Mouse (Mus musculus) hindbrain, embryonic 13.5 days (tissue): ENCODE measurements around the gene Lce1a2. TPM values are rescaled to one million over a fixed set of nuclear protein-coding genes. Genes with fewer than 3 reads are reported as not detected.
"Not testable (repeated sequence)": the region's sequence is repeated elsewhere in the genome, so short reads cannot be mapped to it uniquely, and the experiment has no call there.

Source experiments
- ATAC-seq: fragments of 200-750 bp; cut with Nextera tagmentation; 2 replicates; pipeline ENCODE4 v1.8.0; 2017; ENCODE audit warnings: moderate TSS enrichment; ENCODE audit not compliant: low FRiP score
- H3K27ac ChIP-seq: fragments of 300-500 bp; sonication (generic); 2 replicates; pipeline ENCODE4 v1.5.1; 2015; ENCODE audit warnings: inconsistent platforms, mild to moderate bottlenecking, moderate library complexity
- H3K27me3 ChIP-seq: fragments of 300-500 bp; sonication (generic); 2 replicates; pipeline ENCODE4 v1.6.1; 2015; ENCODE audit warnings: mild to moderate bottlenecking, inconsistent platforms
- H3K36me3 ChIP-seq: fragments of 300-500 bp; sonication (generic); 2 replicates; pipeline ENCODE4 v1.6.1; 2015; ENCODE audit warnings: mild to moderate bottlenecking, inconsistent platforms
- H3K4me1 ChIP-seq: fragments of 300-500 bp; sonication (generic); replicated peaks from 2 replicates; pipeline ENCODE4 v1.6.1; 2015; ENCODE audit warnings: inconsistent platforms
- H3K4me2 ChIP-seq: fragments of 300-500 bp; sonication (generic); 2 replicates; pipeline ENCODE4 v1.6.1; 2015; ENCODE audit warnings: inconsistent platforms, mild to moderate bottlenecking, moderate library complexity
- H3K4me3 ChIP-seq: fragments of 300-500 bp; sonication (generic); 2 replicates; pipeline ENCODE4 v1.5.1; 2015; ENCODE audit warnings: mild to moderate bottlenecking, inconsistent platforms
- H3K9ac ChIP-seq: fragments of 300-500 bp; sonication (generic); 2 replicates; pipeline ENCODE4 v1.6.1; 2015; ENCODE audit warnings: mild to moderate bottlenecking, inconsistent platforms
- H3K9me3 ChIP-seq: fragments of 300-500 bp; sonication (generic); 2 replicates; pipeline ENCODE4 v1.6.1; 2016; ENCODE audit warnings: inconsistent platforms
- WGBS: fragments of 180-500 bp; shearing (Covaris S2); methylation state at CpG from one replicate; pipeline ENCODE4 v1.1.7; 2015; 5-methylcytosine and 5-hydroxymethylcytosine counted together
- polyA plus RNA-seq: library from polyadenylated mRNA; unstranded; fragments of >200 nt; fragmentation: Nextera tagmentation; extraction: Ambion mirVana; gene quantifications from 2 replicates; pipeline ENCODE4 v1.2.1, GENCODE M21; 2015

Lce1a2 gene
- polyA plus RNA-seq: not detected in 2 replicates

DNA sequence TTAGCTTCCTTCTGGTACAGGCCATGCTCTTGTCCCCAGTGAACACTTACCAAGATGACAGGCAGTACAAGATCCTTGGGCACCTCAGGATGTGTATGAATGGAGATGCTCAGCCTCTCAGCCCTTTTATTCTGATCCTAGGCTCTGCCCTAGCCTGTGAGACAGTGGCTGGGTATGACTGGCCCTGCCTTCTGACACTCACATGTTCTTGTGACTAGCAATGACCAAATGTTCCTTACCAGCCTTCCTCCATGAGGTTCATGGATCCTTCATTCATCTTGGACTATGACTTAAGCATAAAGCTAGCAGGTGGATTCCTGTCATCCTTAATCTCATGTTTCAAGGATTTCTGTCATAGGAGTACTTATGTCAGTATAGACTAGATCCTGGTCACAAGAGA is at the start of gene Lce1a2:
TSS of gene Lce1a2 (minus strand) at position 101 of the 400 bp plus-strand sequence.
- H3K27ac ChIP-seq: no peak within 1 kb of the TSS
- no peaks in the 10 kb centered on the region for H3K4me1 ChIP-seq
- no peaks in the 10 kb centered on the region for H3K27me3 ChIP-seq
- H3K4me2 ChIP-seq: no peak within 1 kb of the TSS
- H3K36me3 ChIP-seq: no peaks in the 10 kb centered on the region
- ATAC-seq: no peak
- H3K9me3 ChIP-seq: no peaks in the 10 kb centered on the region
- H3K4me3 ChIP-seq: no peak within 1 kb of the TSS
- no peak within 1 kb of the TSS for H3K9ac ChIP-seq

DNA sequence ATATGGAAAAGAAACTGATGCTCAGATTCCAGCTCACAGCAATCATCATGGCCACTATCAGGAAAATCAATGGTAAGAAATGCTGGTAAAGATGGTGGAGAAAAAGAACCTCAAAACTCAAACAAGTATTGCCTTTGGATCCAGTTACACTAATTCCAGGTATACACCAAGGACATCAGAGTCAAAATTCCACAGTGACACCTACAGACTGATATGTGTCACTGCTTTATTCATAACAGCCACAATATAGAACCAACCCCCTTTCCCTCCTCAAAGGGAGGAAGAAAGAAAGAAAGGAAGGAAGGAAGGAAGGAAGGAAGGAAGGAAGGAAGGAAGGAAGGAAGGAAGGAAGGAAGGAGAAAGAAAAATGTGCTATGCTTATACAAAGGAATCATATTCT is 45.0 kb upstream of the Lce1a2 start:
- ATAC-seq: no peak
- no peaks in the 10 kb centered on the region for H3K4me1 ChIP-seq
- H3K9ac ChIP-seq: no peak overlapping the region
- no peak overlapping the region for H3K4me2 ChIP-seq
- H3K36me3 ChIP-seq: no peaks in the 10 kb centered on the region
- H3K9me3 ChIP-seq: no peaks in the 10 kb centered on the region
- no peak overlapping the region for H3K27ac ChIP-seq
- no peak overlapping the region for H3K4me3 ChIP-seq
- H3K27me3 ChIP-seq: no peaks in the 10 kb centered on the region

- no peak within 1 kb of the TSS for H3K9ac ChIP-seq
- H3K9me3 ChIP-seq: no peaks in the 10 kb centered on the region
- no peak within 1 kb of the TSS for H3K4me2 ChIP-seq
- 93% methylated on average over 2 of the region's 2 CpGs for WGBS
- no peak within 1 kb of the TSS for H3K27ac ChIP-seq
- ATAC-seq: no peak
- H3K36me3 ChIP-seq: no peaks in the 10 kb centered on the region
- H3K4me1 ChIP-seq: no peaks in the 10 kb centered on the region
- no peaks in the 10 kb centered on the region for H3K27me3 ChIP-seq
- no peak within 1 kb of the TSS for H3K4me3 ChIP-seq
Measured at GRCm38 (mm10) chr3:92708974-92709373, 38.9 kb upstream of the Lce1a2 start, which contains the start of gene Lce1e. Gene Lce1e (minus strand): TSS chr3:92709074.

GRCm38 (mm10) chr3:92694613-92695012 is 24.5 kb upstream of the Lce1a2 start:
- no peaks in the 10 kb centered on the region for H3K4me1 ChIP-seq
- H3K9me3 ChIP-seq: no peaks in the 10 kb centered on the region
- WGBS: 0% methylated on average over 1 of the region's 1 CpGs
- H3K27me3 ChIP-seq: no peaks in the 10 kb centered on the region
- H3K4me2 ChIP-seq: no peak overlapping the region
- no peak overlapping the region for H3K4me3 ChIP-seq
- no peak for ATAC-seq
- no peak overlapping the region for H3K9ac ChIP-seq
- H3K27ac ChIP-seq: no peak overlapping the region
- no peaks in the 10 kb centered on the region for H3K36me3 ChIP-seq

- Histone ChIP-seq H3K27me3 (no peaks in the 10 kb centered on the region), H3K9me3 (no peaks in the 10 kb centered on the region), H3K27ac (no peak overlapping the region), H3K4me3 (no peak overlapping the region), H3K4me1 (no peaks in the 10 kb centered on the region), H3K9ac (no peak overlapping the region), H3K4me2 (no peak overlapping the region), H3K36me3 (no peaks in the 10 kb centered on the region)
- no peak for ATAC-seq
Measured at GRCm38 (mm10) chr3:92691688-92692087, 21.6 kb upstream of the Lce1a2 start.

DNA sequence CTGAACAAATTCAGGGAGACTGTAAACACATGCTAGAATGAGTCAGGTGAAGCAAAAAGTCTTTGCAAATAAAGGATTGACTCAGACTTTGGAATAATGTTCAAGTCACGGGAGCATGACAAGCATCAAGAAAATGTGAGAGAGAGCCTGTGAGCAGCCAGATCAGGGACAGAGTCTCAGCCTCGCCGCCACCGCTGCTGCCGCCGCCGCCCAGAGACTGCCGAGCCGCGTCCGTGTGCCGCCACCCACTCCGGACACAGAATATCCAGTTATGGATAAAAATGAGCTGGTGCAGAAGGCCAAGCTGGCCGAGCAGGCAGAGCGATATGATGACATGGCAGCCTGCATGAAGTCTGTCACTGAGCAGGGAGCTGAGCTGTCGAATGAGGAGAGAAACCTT is 19.0 kb upstream of the Lce1a2 start:
- not testable (repeated sequence) for H3K9ac ChIP-seq, ATAC-seq, H3K9me3 ChIP-seq, H3K27me3 ChIP-seq, H3K27ac ChIP-seq, H3K36me3 ChIP-seq, H3K4me2 ChIP-seq, H3K4me1 ChIP-seq, H3K4me3 ChIP-seq
- WGBS: 84% methylated on average over 16 of the region's 16 CpGs

- Histone ChIP-seq H3K4me2 (no peak within 1 kb of the TSS), H3K9me3 (no peaks in the 10 kb centered on the region), H3K4me3 (no peak within 1 kb of the TSS), H3K9ac (no peak within 1 kb of the TSS), H3K36me3 (no peaks in the 10 kb centered on the region), H3K27ac (no peak within 1 kb of the TSS), H3K27me3 (no peaks in the 10 kb centered on the region), H3K4me1 (no peaks in the 10 kb centered on the region)
- no peak for ATAC-seq
- WGBS: 58% methylated on average over 2 of the region's 2 CpGs
Measured at GRCm38 (mm10) chr3:92687110-92687509, 17.0 kb upstream of the Lce1a2 start, which contains the start of gene Lce1d. Gene Lce1d (minus strand): TSS chr3:92687210.

- Histone ChIP-seq H3K4me3 (no peak within 1 kb of the TSS), H3K9me3 (no peaks in the 10 kb centered on the region), H3K4me2 (no peak within 1 kb of the TSS), H3K27ac (no peak within 1 kb of the TSS), H3K4me1 (no peaks in the 10 kb centered on the region), H3K36me3 (no peaks in the 10 kb centered on the region), H3K27me3 (no peaks in the 10 kb centered on the region), H3K9ac (no peak within 1 kb of the TSS)
- 92% methylated on average over 4 of the region's 4 CpGs for WGBS
- ATAC-seq: no peak
Measured at GRCm38 (mm10) chr3:92678947-92679346, 8.8 kb upstream of the Lce1a2 start, which contains the start of gene Lce1c. Gene Lce1c (plus strand): TSS chr3:92679247.

- Histone ChIP-seq H3K4me3 (no peak within 1 kb of the TSS), H3K27me3 (no peaks in the 10 kb centered on the region), H3K36me3 (no peaks in the 10 kb centered on the region), H3K4me2 (no peak within 1 kb of the TSS), H3K27ac (no peak within 1 kb of the TSS), H3K9ac (no peak within 1 kb of the TSS), H3K4me1 (no peaks in the 10 kb centered on the region), H3K9me3 (no peaks in the 10 kb centered on the region)
- ATAC-seq: no peak
Measured at GRCm38 (mm10) chr3:92656826-92657225, 13.3 kb downstream of the Lce1a2 start, which contains the start of gene Lce1b. Gene Lce1b (minus strand): TSS chr3:92656926.

DNA sequence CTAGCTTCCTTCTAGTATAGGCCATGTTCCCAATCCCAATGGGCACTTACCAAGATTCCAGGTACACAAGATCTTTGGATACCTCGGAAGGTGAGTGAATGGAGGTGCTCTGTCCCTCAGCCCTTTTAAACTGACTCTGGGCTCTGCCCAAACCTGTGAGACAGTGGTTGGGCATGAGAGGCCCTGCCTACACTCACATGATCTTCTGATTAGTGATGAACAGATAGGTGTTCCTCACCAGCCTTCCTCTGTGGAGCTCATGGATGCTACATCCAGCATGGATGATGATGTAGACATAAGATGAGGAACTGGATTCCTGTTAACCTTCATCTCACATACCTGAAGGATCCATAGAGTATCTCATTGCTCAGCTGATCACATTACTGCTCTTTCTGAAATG is 21.9 kb downstream of the Lce1a2 start, which contains the start of gene Lce1a1:
TSS of gene Lce1a1 (minus strand) at position 101 of the 400 bp plus-strand sequence.
- Histone ChIP-seq H3K4me1 (no peaks in the 10 kb centered on the region), H3K4me2 (no peak within 1 kb of the TSS), H3K27ac (no peak within 1 kb of the TSS), H3K9me3 (no peaks in the 10 kb centered on the region), H3K9ac (no peak within 1 kb of the TSS), H3K27me3 (no peaks in the 10 kb centered on the region), H3K36me3 (no peaks in the 10 kb centered on the region), H3K4me3 (no peak within 1 kb of the TSS)
- 79% methylated on average over 1 of the region's 1 CpGs for WGBS
- no peak for ATAC-seq

DNA sequence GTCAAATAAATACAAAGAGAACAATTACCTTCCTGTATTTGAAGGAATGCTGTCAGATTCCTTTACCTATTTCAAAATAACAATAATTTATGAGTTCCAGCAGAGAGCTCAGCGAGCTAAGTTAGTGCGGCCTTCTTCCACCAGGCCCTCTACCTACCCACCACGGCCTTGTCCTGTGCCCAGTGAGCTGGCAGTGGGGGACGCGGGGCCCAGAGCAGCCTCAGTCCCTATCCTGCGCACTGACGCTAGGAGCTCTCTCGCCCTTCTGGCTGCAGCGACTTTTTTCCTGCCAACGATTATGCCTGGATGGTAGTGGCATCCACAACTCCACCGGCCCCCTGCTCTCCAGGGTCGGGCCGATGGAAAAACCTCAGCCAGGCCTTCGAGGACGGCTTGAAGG is 30.3 kb downstream of the Lce1a2 start:
- H3K4me1 ChIP-seq: no peaks in the 10 kb centered on the region
- ATAC-seq: no peak
- H3K9ac ChIP-seq: no peak overlapping the region
- no peaks in the 10 kb centered on the region for H3K36me3 ChIP-seq
- no peaks in the 10 kb centered on the region for H3K9me3 ChIP-seq
- H3K27me3 ChIP-seq: no peaks in the 10 kb centered on the region
- WGBS: 93% methylated on average over 15 of the region's 15 CpGs
- H3K4me2 ChIP-seq: no peak overlapping the region
- H3K27ac ChIP-seq: no peak overlapping the region
- H3K4me3 ChIP-seq: no peak overlapping the region

- H3K27ac ChIP-seq: no peak overlapping the region
- H3K27me3 ChIP-seq: no peaks in the 10 kb centered on the region
- no peaks in the 10 kb centered on the region for H3K9me3 ChIP-seq
- WGBS: 74% methylated on average over 3 of the region's 3 CpGs
- H3K9ac ChIP-seq: no peak overlapping the region
- H3K4me1 ChIP-seq: no peaks in the 10 kb centered on the region
- H3K4me3 ChIP-seq: no peak overlapping the region
- no peaks in the 10 kb centered on the region for H3K36me3 ChIP-seq
- H3K4me2 ChIP-seq: no peak overlapping the region
- ATAC-seq: no peak
Measured at GRCm38 (mm10) chr3:92638653-92638991, 31.5 kb downstream of the Lce1a2 start.

GRCm38 (mm10) chr3:92637745-92638652 is 32.1 kb downstream of the Lce1a2 start:
- Histone ChIP-seq H3K4me3 (no peak overlapping the region), H3K27ac (no peak overlapping the region), H3K9me3 (no peaks in the 10 kb centered on the region), H3K36me3 (no peaks in the 10 kb centered on the region), H3K4me1 (no peaks in the 10 kb centered on the region), H3K9ac (no peak overlapping the region), H3K27me3 (no peaks in the 10 kb centered on the region), H3K4me2 (no peak overlapping the region)
- WGBS: 33% methylated on average over 1 of the region's 1 CpGs
- peak; percentile 86 for ATAC-seq
